Mouse (Mus musculus): ENCODE data around the gene Treh.

- TF ChIP-seq CTCF (IDR thresholded peaks at IDR 0.05; ENCODE audit: extremely low read depth, insufficient read depth, insufficient read length, insufficient replicate concordance) (peak; percentile 65; the same call in 1 of the 2 replicates), POLR2A (IDR thresholded peaks at IDR 0.05; ENCODE audit: low read depth, low read length) (no peak)
These were observed 17.7 kb upstream of the Treh start for GRCm38 (mm10) chr9:44655098-44656066.
